Mouse (Mus musculus) urinary bladder, postnatal 25 days (tissue): ENCODE data around the gene Dlgap1.

Experiments used
- DNase-seq: peaks from one replicate; pipeline ENCODE4 v3.0.0; 2022; ENCODE audit warnings: low spot score

Gene Dlgap1

GRCm38 (mm10) chr17:70341920-70342319, 373.0 kb downstream of the Dlgap1 start:
- no peak for DNase-seq

DNA sequence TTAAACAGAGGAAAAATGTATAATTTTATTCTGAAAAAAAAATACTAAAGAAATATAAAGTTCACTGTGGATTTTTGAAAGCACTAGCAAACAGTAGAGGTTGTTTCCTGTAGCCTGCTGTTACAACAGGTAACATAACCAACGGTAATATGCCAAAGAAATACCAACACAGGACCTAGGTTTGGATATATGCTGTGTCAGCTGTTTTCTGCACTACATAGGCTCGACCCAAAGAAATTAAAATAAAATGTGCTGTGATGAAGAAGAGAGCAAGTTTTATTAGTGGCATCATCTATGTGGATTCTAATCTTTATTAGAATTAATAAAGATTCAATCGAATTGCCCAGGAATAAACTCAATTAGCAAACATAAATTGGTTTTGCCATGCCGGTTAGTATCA, 378.5 kb downstream of the Dlgap1 start:
- DNase-seq = no peak

DNA sequence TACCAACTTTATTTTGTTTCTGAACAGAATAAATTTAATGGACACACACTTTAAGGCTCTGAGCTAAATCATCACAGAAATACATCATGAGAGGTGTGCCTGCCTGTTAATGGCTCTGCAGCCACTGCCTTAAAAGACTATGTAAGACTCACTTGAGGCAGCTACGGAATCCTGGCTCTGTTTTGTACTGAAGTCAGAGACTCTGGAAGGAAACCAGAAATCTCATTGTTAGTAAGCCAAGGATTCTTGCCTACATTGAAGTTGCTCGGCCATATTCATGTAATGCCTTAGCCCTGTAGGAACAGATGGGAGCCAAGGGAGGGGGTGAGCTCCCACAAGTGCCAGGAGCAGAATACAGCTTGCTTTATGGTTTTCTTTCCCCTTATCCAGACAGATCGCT, 394.7 kb downstream of the Dlgap1 start:
- DNase-seq = no peak

DNA sequence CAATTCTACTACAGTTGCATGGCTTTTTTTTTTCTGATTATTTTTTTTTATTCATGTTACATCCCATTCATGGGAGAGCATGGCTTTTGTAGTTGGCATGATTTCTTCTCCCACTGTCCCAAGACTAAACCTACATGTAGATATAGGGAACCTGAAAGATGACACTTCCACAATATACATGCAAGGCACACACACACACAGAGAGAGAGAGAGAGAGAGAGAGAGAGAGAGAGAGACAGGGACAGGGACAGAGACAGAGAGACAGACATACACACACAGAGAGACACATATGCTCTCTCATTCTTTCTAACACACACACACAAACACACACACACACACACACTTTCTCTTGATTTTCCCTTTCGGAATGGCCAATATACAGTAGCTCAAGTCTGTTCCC, 395.1 kb downstream of the Dlgap1 start:
- DNase-seq = no peak

DNA sequence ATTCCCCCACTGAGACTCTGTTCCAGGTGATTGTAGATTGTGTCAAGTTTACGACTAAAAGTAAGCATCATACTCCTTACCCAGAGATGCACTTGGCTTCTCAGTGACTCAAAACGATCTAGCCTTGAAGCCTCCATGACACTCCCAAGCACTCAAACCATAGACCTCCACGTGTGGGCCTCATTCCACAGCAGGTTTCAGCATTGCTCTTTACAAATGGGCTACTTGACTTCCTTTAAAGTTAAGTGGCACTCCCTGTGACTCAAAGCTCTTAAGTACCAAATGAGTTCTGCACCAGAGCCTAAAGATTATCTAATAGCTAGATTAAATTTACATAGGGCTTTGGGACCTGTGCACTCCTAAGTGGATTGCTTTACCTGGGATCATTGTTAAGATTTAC, 400.3 kb downstream of the Dlgap1 start:
- DNase-seq = no peak

DNA sequence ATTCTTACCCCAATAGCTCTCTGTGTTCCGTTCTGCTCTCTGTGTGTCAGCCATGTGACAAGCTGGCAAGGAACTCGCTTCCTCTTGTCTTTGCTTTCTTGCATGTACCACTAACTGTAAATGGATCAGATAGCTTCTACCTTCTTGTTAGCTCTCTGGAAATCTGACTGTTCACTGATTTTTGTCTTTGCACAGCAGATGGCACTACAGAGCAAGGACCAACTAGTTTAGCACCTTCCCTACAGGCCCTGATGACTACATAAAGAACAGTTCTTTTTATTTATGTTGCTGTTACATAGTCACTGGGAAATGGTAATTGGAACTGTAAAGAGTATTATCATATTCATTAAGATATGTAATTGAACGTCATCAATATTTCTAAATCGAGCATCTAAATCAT, 408.1 kb downstream of the Dlgap1 start:
- no peak for DNase-seq

DNA sequence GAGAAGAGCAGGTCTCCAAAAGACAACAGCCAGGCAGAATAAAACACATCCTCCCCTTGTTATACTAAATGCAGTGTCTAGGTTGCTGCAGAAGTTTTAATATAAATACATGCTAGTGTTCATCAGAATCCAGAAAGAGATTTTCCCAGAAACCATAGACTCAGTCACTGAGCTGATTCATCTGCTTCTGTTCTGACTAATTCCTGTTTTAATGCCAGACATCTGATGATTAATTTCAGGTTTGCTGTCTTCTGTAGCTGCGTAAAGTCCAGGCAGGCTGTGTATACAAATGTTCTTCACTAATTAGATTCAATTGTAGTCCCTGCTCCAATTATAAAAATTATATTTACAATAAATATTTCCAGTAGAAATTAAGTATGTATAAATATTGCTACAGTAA, 419.6 kb downstream of the Dlgap1 start:
- DNase-seq = no peak

DNA sequence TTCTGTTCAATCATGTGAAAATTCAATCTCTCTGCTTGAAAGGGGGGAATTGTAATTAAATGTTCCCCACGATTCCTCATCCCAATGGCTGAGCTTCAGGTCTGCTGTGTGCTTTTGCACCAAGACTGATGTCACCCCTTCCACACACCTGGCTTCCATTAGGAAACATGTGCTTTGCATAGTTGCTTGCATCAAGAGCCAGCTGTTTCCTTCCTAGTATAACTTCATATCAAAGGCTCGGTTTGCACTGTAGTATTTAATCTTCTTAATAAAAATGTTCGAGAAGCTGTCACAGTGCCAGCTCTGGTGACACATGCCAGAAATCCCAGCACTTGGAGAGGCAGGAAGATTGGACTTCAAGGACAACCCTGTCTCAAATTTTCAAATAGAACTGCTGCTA, 428.3 kb downstream of the Dlgap1 start:
- DNase-seq = no peak

- no peak for DNase-seq
These were observed 428.8 kb downstream of the Dlgap1 start for GRCm38 (mm10) chr17:70397708-70398107.

DNA sequence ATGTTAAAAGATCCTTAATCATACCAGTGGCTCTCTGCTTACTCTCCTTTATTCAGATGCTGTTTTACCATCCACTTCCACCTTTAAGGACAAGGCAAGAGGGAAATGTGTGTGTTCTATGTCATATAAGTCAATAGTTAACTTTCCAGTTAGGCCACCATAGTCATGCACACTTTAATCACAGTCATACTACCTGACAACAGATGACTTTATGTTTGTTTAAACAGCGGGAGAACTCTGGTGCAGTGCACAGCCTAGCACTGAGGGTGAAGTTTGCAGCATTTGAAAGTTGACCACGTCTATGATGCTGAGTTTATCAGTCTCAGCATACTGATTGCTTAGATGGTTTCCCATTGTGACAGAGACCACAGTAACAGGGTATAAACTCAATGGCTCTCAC, 433.0 kb downstream of the Dlgap1 start:
- no peak for DNase-seq

- DNase-seq = no peak
These were observed 434.9 kb downstream of the Dlgap1 start for GRCm38 (mm10) chr17:70403750-70404149.

DNA sequence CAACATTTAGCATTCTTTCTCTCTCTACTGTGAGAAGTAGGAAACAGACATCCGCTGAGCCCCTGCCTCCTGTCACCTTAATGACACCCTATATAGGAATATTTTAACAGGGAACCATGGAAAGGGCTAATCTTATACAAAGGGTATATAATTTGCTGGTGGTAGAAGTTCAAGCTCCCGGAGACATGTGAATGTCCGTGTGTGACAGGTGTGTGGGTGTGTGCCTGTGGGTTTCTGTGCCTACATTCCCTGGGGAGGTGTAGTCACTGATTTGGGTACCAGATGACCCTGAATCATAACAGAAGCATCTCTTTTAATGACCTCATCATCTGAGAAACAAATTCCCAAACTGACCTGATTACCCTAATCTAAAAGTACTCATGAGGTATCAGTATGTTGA, 445.3 kb downstream of the Dlgap1 start:
- DNase-seq = no peak

DNA sequence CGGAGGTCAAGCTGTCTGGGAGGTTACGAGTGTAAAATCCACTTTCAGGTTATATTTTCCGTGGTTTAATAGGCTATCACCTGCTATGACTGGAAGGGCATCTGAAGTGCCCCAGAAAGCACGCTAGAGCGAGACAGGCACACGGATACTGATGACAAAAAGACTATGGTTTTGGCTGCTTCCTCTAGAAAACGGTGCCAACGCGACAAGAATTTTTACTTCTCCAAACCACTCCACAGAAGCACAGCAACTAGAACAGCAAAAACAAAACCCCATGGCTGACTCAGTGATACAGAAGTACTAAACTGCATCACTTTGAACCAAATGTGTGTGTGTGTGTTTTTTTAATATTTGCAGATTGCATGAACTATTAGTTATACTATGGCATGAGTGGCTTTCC, 459.0 kb downstream of the Dlgap1 start:
- no peak for DNase-seq

- peak; percentile 63 for DNase-seq
These were observed 461.0 kb downstream of the Dlgap1 start for GRCm38 (mm10) chr17:70429746-70430451.

DNA sequence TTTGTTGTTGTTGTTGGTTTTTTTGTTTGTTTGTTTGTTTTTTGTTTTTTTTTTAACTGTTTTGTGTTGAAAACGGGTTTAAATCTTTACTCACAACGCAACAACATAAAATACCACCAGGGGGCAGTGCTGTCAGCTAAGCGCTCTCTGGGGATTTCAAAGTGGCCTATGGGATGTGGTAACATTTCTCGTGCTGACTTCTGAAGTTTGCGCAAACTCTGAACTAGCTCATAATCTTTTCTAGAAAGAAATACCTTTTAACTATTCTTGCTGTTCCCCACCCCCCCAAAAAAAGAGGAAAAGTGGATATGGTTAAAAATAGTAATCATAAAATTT, 461.5 kb downstream of the Dlgap1 start:
- peak; percentile 33 for DNase-seq

DNA sequence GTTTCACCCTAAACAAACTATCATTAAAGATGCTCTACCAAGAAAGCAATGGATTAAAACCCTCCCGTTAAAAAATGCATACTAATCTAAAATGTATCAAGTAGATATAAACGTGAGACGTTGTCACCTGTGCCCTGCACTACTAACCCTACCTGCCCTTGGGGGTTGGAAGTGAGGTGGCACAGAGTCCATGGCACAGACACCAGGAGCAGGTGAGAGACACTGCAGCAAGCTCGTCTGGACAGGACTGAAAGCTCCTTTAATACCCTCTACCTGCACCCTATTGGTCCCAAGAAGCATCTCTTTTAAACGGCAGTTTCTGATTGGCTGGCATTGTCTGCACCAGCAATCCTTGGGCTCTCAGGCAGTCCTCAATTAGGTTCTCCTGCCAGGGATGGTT, 464.0 kb downstream of the Dlgap1 start:
- no peak for DNase-seq

DNA sequence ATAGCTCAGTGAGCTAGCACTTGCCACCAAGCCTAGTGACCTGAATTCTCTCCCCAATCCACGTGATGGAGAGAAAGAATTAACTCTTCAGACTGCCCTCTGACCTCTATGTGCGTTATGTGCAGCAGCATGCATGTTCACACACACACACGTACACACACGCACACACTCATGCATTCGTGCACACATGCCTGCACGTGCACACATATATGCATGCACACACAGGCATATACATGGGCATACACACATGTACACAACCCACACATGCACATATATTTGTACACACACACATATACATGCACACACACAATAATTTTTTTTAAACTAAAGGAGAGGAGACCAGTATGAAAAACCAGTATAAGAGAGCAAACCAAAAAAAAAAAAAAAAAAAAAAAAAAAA, 465.7 kb downstream of the Dlgap1 start:
- DNase-seq = no peak

DNA sequence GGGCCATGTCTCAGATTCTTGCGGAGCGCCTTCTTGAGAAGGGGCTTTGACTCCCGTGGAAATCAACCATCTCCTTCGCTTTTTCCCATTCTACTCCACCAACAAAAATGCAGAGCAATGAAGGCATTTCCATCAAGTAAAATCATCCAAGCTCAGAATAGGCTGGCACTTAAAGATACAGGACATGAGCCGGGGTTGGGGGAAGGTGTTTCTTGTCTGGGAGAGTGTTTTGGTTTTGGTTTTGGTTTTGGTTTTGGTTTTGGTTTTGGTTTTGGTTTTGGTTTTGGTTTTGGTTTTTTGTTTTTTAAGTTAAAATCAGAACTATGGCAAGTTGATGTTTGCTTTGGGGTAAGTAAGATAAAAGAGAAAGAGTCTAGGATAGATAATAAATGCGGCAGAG, 466.7 kb downstream of the Dlgap1 start:
- DNase-seq = no peak

DNA sequence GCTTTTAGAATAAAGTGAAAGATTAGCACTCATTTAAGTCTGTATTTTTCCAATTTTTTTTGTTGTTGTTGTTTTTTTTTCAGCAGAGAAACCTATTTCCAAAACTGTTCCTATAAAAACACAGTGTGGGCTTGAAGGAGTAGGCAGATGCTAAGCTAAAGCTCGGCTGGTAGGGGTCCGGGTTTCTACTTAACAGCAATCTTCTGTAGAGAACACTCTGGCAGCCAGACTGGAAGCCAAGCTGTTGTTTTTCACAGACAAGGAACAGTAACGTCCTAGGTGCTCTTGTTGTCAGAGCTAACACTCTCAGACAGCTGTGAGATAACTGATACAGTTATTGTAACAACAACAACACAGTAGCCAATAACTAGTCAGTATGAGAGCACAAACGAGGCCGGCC, 468.4 kb downstream of the Dlgap1 start:
- DNase-seq = no peak

DNA sequence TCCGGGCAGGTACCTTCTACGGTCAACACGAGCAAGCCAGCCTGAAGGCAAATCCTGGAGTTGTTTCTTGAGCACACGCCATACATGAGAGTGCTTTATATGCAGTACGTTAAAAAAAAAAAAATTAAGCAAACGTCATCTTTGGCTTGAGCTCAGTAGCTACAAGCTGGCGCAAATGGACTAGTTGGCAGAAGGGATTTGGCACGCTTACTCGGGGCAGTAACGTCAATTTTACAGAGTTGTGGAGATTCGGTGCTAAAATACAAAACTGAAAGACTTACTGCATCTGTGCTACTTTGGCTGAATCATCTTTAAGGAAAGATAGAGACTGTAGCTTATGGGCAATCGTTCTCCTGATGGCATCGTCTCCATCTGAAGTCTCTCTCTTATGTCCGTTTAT, 474.1 kb downstream of the Dlgap1 start:
- no peak for DNase-seq

DNA sequence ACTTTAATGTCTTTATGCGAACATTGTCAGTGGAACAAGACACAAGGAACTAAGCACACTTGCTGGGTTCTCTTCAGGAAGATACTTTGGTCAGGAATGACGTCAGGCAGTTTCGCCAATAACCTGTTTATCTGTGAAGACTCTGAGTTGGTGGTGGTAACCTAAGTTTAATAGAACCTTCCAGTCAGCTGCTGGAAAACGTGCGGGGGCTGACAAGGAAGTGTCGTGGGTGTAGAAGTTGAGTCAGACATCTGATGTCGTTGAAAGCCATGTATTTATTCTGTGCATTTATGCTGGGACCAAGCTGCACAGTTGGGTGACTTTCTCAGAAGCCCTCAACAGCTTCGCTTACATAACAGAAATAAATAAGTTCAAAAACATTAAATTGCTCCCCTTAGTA, 477.6 kb downstream of the Dlgap1 start:
- DNase-seq = no peak

DNA sequence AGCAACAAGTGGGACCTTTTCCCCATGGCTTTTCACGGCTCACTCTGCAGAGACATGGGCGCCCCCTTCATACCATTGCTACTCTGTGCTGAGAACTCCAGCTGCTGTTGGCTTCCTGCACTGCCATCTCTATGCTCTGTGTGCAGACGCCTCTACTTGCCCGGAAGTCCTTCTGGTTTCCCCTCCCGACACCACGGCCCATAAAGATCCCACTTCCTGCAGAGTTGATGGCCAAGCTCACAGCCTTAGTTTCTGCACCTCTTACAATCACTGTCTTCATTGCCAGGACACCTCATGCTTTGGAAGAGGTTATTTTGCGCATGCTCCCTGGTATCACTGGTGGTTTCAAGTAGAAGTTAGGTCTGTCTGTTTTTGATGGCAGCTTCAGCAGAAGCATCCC, 486.2 kb downstream of the Dlgap1 start:
- DNase-seq = no peak

GRCm38 (mm10) chr17:70457103-70457502, 488.2 kb downstream of the Dlgap1 start:
- DNase-seq = no peak

DNA sequence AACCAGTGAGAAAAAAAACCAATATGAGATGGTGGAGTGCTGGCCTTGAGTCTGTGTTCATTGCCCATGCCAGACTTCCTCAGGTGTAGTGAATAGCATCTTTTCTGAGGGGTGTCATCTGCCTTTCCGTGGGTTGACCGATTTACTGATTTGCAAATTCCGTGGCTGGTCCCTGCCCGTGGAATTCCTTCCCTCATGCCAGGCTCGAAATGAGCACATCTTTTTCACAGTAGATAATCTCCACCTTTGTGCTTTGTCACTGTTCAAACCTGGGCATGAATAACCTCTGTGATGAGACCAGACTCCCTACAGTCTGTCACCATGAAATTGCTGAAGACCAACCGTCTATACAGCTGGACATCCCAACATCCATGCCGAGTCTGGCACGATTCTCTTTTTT, 493.4 kb downstream of the Dlgap1 start:
- no peak for DNase-seq
